Mouse (Mus musculus): ENCODE measurements around the gene Tsc22d3.
"Not testable (repeated sequence)": the region's sequence is repeated elsewhere in the genome, so short reads cannot be mapped to it uniquely, and the experiment has no call there.

Gene Tsc22d3

GRCm38 (mm10) chrX:140500306-140500705 lies 100.2 kb downstream of the Tsc22d3 start:
- ATAC-seq (ENCODE audit: low TSS enrichment) = no peak

GRCm38 (mm10) chrX:140498431-140498830 lies 102.0 kb downstream of the Tsc22d3 start:
- not testable (repeated sequence) for ATAC-seq (ENCODE audit: low TSS enrichment)

- no peak for ATAC-seq (ENCODE audit: low TSS enrichment)
Observed at GRCm38 (mm10) chrX:140494170-140494569, 106.3 kb downstream of the Tsc22d3 start.

- no peak for ATAC-seq (ENCODE audit: low TSS enrichment)
Observed at GRCm38 (mm10) chrX:140493527-140494029, 106.9 kb downstream of the Tsc22d3 start.

GRCm38 (mm10) chrX:140491884-140492571 lies 108.4 kb downstream of the Tsc22d3 start:
- peak; percentile 77; the same call in 1 of the 2 replicates for ATAC-seq (ENCODE audit: low TSS enrichment)

- ATAC-seq (ENCODE audit: low TSS enrichment) = no peak
Observed at GRCm38 (mm10) chrX:140490203-140490602, 110.3 kb downstream of the Tsc22d3 start.
